ENCODE assay signal across 22 mouse cellular contexts in the genomic region with DNA sequence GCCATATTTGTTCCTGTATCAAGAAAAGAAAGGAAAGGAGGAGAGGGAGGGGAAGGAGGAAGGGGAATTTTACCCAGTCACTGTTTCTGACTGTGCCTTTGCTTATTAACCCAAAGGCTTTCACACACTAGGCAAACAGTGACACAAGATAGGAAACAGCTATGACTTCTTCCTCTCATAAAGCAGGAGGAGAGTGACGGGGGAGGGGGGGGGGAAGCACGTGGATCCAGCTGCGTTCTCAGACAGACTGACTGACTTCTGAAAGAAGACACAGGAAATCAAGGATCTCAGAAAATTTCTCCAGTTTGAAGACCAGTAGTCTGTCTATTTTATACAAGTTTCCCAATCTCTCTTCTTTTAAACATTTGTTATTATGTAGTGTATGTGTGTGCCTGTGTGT. TPM values are rescaled to one million over a fixed set of nuclear protein-coding genes. Genes with fewer than 3 reads are reported as not detected.
DNase-seq lines count a peak whose midpoint lies in the region; ATAC-seq and TF ChIP-seq lines count a peak whose summit lies in the region.
"Had no signal": no experiment of that assay in that cellular context is flagged by ENCODE, and none has a peak within 500 bp of the region (broad histone marks: within the 10 kb centered on the region; RNA-seq: fewer than 3 reads in every experiment).

No protein-coding gene starts in this region.

- ATAC-seq in intestine, embryonic 14.5 days (replicated peaks; ENCODE audit: low FRiP score, low TSS enrichment, low read depth), result no peak
- ATAC-seq in intestine, postnatal 0 days, result no peak
- peak; percentile 54 for ATAC-seq in common myeloid progenitor, adult 5-6 weeks (replicated peaks; ENCODE audit: low read depth, poor library complexity, severe bottlenecking)
- ATAC-seq in liver, postnatal 0 days, result no peak
- ATAC-seq in midbrain, embryonic 13.5 days, result no peak
- no peak for ATAC-seq in activated CD4-positive, CD25-positive, alpha-beta regulatory T cell, adult 4 months
- ATAC-seq: forebrain, embryonic 15.5 days; inflammation-experienced regulatory T-cells, adult 6 months; midbrain, embryonic 15.5 days had no signal

- H3K36me3 ChIP-seq in intestine, embryonic 14.5 days (ENCODE audit: control insufficient read depth, insufficient read depth, low read length), result no peaks in the 10 kb centered on the region
- no peaks in the 10 kb centered on the region for H3K36me3 ChIP-seq in intestine, postnatal 0 days (ENCODE audit: control insufficient read depth, insufficient read depth)
- no peaks in the 10 kb centered on the region for H3K36me3 ChIP-seq in liver, postnatal 0 days (replicated peaks; ENCODE audit: insufficient read depth, low read length)
- no peaks in the 10 kb centered on the region for H3K36me3 ChIP-seq in midbrain, embryonic 13.5 days
- H3K36me3 ChIP-seq: forebrain, embryonic 15.5 days; lung, embryonic 15.5 days; midbrain, embryonic 15.5 days; neural tube, embryonic 12.5 days had no signal

- no peaks in the 10 kb centered on the region for H3K27me3 ChIP-seq in intestine, embryonic 14.5 days (replicated peaks; ENCODE audit: control insufficient read depth, insufficient read depth, low read length)
- H3K27me3 ChIP-seq in intestine, postnatal 0 days (replicated peaks; ENCODE audit: control insufficient read depth, insufficient read depth, low read length), result no peaks in the 10 kb centered on the region
- no peaks in the 10 kb centered on the region for H3K27me3 ChIP-seq in liver, postnatal 0 days (ENCODE audit: insufficient read depth, low read length)
- no peaks in the 10 kb centered on the region for H3K27me3 ChIP-seq in midbrain, embryonic 13.5 days
- H3K27me3 ChIP-seq: forebrain, embryonic 15.5 days; lung, embryonic 15.5 days; midbrain, embryonic 15.5 days; neural tube, embryonic 12.5 days had no signal

- no peak overlapping the region for H3K4me3 ChIP-seq in intestine, embryonic 14.5 days (ENCODE audit: low read depth, low read length)
- H3K4me3 ChIP-seq in intestine, postnatal 0 days (ENCODE audit: low read depth, low read length), result no peak overlapping the region
- H3K4me3 ChIP-seq in liver, postnatal 0 days (ENCODE audit: low read depth, low read length), result no peak overlapping the region
- no peak overlapping the region for H3K4me3 ChIP-seq in midbrain, embryonic 13.5 days (replicated peaks)
- H3K4me3 ChIP-seq: forebrain, embryonic 15.5 days; layer of hippocampus, adult 2 months; limb, embryonic 10.5 days; lung, embryonic 15.5 days; midbrain, embryonic 15.5 days; neural tube, embryonic 12.5 days had no signal

- 8% methylated on average over 3 of the region's 3 CpGs for WGBS in intestine, embryonic 14.5 days
- WGBS in intestine, postnatal 0 days, result 6% methylated on average over 3 of the region's 3 CpGs
- 28% methylated on average over 3 of the region's 3 CpGs for WGBS in liver, postnatal 0 days (ENCODE audit: insufficient replicate concordance)
- WGBS in midbrain, embryonic 13.5 days, result 54% methylated on average over 3 of the region's 3 CpGs

- H3K4me2 ChIP-seq in intestine, embryonic 14.5 days (ENCODE audit: low read length), result 0 out of 2 replicates have a peak overlapping the region, but pooled peaks have one; percentile 11
- H3K4me2 ChIP-seq in intestine, postnatal 0 days (replicated peaks; ENCODE audit: low read depth), result no peak overlapping the region
- H3K4me2 ChIP-seq in liver, postnatal 0 days (ENCODE audit: low read depth, low read length), result peak overlapping the region; percentile 6; the same call in 1 of the 2 replicates
- no peak overlapping the region for H3K4me2 ChIP-seq in midbrain, embryonic 13.5 days (replicated peaks)
- H3K4me2 ChIP-seq: forebrain, embryonic 15.5 days; hindbrain, embryonic 14.5 days; lung, embryonic 15.5 days; midbrain, embryonic 15.5 days; neural tube, embryonic 12.5 days had no signal

- peaks cover 19% of the 10 kb centered on the region for H3K4me1 ChIP-seq in intestine, embryonic 14.5 days (replicated peaks; ENCODE audit: control insufficient read depth, insufficient read depth, low read length)
- peaks cover 6% of the 10 kb centered on the region; the same call in 1 of the 2 replicates for H3K4me1 ChIP-seq in intestine, postnatal 0 days (replicated peaks; ENCODE audit: control insufficient read depth, insufficient read depth, low read length)
- H3K4me1 ChIP-seq in liver, postnatal 0 days (ENCODE audit: insufficient read depth), result peaks cover 12% of the 10 kb centered on the region; the same call in 1 of the 2 replicates
- no peaks in the 10 kb centered on the region for H3K4me1 ChIP-seq in midbrain, embryonic 13.5 days (replicated peaks)
- H3K4me1 ChIP-seq: forebrain, embryonic 15.5 days; midbrain, embryonic 15.5 days; neural tube, embryonic 12.5 days had no signal

- H3K9me3 ChIP-seq in intestine, embryonic 14.5 days (ENCODE audit: control insufficient read depth, low read length), result no peaks in the 10 kb centered on the region
- H3K9me3 ChIP-seq in intestine, postnatal 0 days (ENCODE audit: control insufficient read depth), result no peaks in the 10 kb centered on the region
- no peaks in the 10 kb centered on the region for H3K9me3 ChIP-seq in liver, postnatal 0 days (ENCODE audit: low read length)
- H3K9me3 ChIP-seq in midbrain, embryonic 13.5 days, result no peaks in the 10 kb centered on the region
- H3K9me3 ChIP-seq: forebrain, embryonic 15.5 days; limb, embryonic 10.5 days; lung, embryonic 15.5 days; midbrain, embryonic 15.5 days; neural tube, embryonic 12.5 days had no signal

- no peak for DNase-seq in intestine, embryonic 14.5 days (ENCODE audit: low spot score)
- DNase-seq in 416B (ENCODE audit: low read depth), result peak; percentile 7
- no peak for DNase-seq in liver, postnatal 0 days
- no peak for DNase-seq in right cerebral cortex, postnatal 10 days (ENCODE audit: low spot score in 2 of 2)
- DNase-seq: adrenal gland, postnatal 14 days; cerebellum, adult 2 months; cerebellum, postnatal 36 days; gastrocnemius, postnatal 14 days; heart, postnatal 36 days; kidney, postnatal 25 days had no signal

- no peak for TF ChIP-seq CTCF in intestine, postnatal 0 days (IDR thresholded peaks at IDR 0.05; ENCODE audit: low read depth)
- TF ChIP-seq CTCF in liver, postnatal 0 days (IDR thresholded peaks at IDR 0.05; ENCODE audit: low read depth), result no peak

- H3K9ac ChIP-seq in intestine, embryonic 14.5 days (ENCODE audit: low read length), result no peak overlapping the region
- H3K9ac ChIP-seq in intestine, postnatal 0 days (ENCODE audit: low read depth, low read length), result no peak overlapping the region
- no peak overlapping the region for H3K9ac ChIP-seq in liver, postnatal 0 days (replicated peaks)
- H3K9ac ChIP-seq in midbrain, embryonic 13.5 days (replicated peaks), result no peak overlapping the region
- H3K9ac ChIP-seq: forebrain, embryonic 15.5 days; hindbrain, embryonic 14.5 days; lung, embryonic 15.5 days; midbrain, embryonic 15.5 days; neural tube, embryonic 12.5 days had no signal

- H3K27ac ChIP-seq in intestine, embryonic 14.5 days (ENCODE audit: low read depth), result no peak overlapping the region
- H3K27ac ChIP-seq in intestine, postnatal 0 days (ENCODE audit: low read depth, low read length), result no peak overlapping the region
- H3K27ac ChIP-seq in liver, postnatal 0 days (ENCODE audit: low read depth), result no peak overlapping the region
- H3K27ac ChIP-seq in midbrain, embryonic 13.5 days, result no peak overlapping the region
- H3K27ac ChIP-seq: forebrain, embryonic 15.5 days; hindbrain, embryonic 14.5 days; layer of hippocampus, adult 2 months; limb, embryonic 10.5 days; lung, embryonic 15.5 days; midbrain, embryonic 15.5 days; neural tube, embryonic 12.5 days had no signal

- no peak for TF ChIP-seq EP300 in liver, postnatal 0 days (IDR thresholded peaks at IDR 0.05; ENCODE audit: low read depth)

RNA-seq across cellular contexts. Expression of gene St5, which starts 56.8 kb away (rescaled TPM):
- polyA plus RNA-seq in intestine, embryonic 14.5 days (2014; fragmentation: Nextera tagmentation; extraction: Ambion mirVana), result 68.7 and 70.7 TPM in 2 replicates
- polyA plus RNA-seq in intestine, postnatal 0 days (2015; fragmentation: Nextera tagmentation; extraction: Ambion mirVana), result 46.7 and 49.7 TPM in 2 replicates
- 5.6 and 11.7 TPM in 2 replicates for total RNA-seq in common myeloid progenitor, adult 5-6 weeks (2017)
- 33.4 and 33.9 TPM in 2 replicates for polyA plus RNA-seq in liver, postnatal 0 days (2015; fragmentation: Nextera tagmentation; extraction: Ambion mirVana)
- 18.8 and 21.7 TPM in 2 replicates for polyA plus RNA-seq in midbrain, embryonic 13.5 days (2015; fragmentation: Nextera tagmentation; extraction: Ambion mirVana)
- polyA plus RNA-seq in activated CD4-positive, CD25-positive, alpha-beta regulatory T cell, adult 4 months (2017; shearing (Covaris generic)), result 1 to 10 TPM; 1.3 to 1.7 TPM

RNA-seq across cellular contexts. Expression of gene Akip1, which starts 56.9 kb away (rescaled TPM):
- 29.0 and 30.9 TPM in 2 replicates for polyA plus RNA-seq in intestine, embryonic 14.5 days (2014; fragmentation: Nextera tagmentation; extraction: Ambion mirVana)
- polyA plus RNA-seq in intestine, postnatal 0 days (2015; fragmentation: Nextera tagmentation; extraction: Ambion mirVana), result 29.8 and 30.1 TPM in 2 replicates
- 29.0 and 61.0 TPM in 2 replicates for total RNA-seq in common myeloid progenitor, adult 5-6 weeks (2017)
- polyA plus RNA-seq in liver, postnatal 0 days (2015; fragmentation: Nextera tagmentation; extraction: Ambion mirVana), result 23.7 and 24.5 TPM in 2 replicates
- 12.7 and 13.9 TPM in 2 replicates for polyA plus RNA-seq in midbrain, embryonic 13.5 days (2015; fragmentation: Nextera tagmentation; extraction: Ambion mirVana)
- polyA plus RNA-seq in activated CD4-positive, CD25-positive, alpha-beta regulatory T cell, adult 4 months (2017; shearing (Covaris generic)), result 10 to 100 TPM; 25.5 to 35.6 TPM

Comparison
In these comparisons a context has a peak if more than half of its experiments do, and no peak if none do; other contexts are left out.
1. H3K4me2 ChIP-seq: peak in intestine, embryonic 14.5 days (single experiment) and liver, postnatal 0 days (single experiment); none in intestine, postnatal 0 days (single experiment) and midbrain, embryonic 13.5 days (single experiment).